Mouse (Mus musculus): ENCODE measurements around the gene BC048562. TPM values are rescaled to one million over a fixed set of nuclear protein-coding genes. Genes with fewer than 3 reads are reported as not detected.

Gene BC048562
- not detected for total RNA-seq (2021)
- long read RNA-seq, experiment 1: 0 reads
- long read RNA-seq, experiment 2: 0 reads

DNA sequence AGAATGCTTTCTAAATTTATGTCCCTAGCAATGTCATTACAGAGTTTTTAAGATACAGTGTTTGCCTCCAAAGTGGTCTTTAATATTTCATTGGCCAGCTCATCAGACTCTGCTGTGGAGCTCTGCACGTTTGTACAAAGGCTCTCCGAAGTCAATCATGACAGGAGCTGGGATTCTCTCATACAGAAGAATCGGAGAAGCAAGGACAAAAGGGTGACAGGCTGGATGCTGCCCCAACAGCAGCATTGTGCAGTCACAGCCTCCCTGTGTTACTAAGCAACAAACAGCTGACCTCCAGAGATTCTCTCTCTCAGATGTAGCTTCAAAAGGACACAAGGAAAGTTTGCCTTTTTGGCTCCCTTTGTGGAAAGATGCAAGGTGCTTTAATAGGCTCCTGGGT lies at the start of gene BC048562:
Gene BC048562, plus strand, starts transcription at position 301 of the 400 bp plus-strand sequence.
- intact Hi-C loops (cut with DNase I): no loop called here

DNA sequence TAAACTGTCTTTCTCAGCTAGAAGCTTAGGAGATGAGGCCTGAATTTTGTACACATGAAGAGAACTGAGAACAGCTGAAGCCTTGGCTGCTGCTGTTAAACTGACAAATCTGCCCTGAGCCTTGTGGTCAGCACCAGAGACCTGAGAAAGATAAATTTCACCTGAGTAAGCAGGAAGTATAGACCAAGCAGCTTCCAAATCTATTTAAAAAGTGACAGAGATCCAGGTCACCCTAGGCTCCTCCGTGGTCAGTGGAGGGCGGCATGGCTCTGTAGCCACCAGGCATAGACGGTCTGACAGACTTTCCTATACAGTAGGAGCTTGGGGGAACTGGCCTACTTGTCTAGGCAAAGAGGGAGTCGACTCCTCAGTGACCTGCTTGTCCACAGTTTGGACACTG lies 49.5 kb upstream of the BC048562 start:
- DNase-seq (ENCODE audit: low spot score in 2 of 2): no peak
- intact Hi-C loops (cut with DNase I): no loop called here

More for the DNA sequence above, at the start of gene BC048562:
- no peak for DNase-seq (ENCODE audit: low spot score in 2 of 2)

DNA sequence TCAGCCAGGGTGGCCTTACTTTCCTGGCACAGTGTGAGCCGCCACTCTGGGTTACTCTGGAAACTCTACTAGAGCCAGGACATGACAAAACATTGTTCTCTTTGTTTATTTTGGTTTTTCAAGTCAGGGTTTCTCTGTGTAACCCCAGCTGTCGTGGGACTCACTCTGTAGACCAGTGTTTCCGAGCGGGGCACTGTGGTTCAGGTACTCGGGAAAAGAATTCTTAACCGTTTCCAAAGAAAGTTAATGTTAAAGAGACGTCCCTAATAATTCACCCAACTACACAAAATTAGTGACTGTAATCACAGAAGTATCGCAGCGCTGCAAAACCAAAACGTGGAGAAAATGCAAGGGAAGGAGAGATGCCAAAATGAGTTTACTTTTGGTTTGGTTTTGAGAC lies 47.7 kb upstream of the BC048562 start:
- intact Hi-C loops (cut with DNase I): no loop called here
- DNase-seq (ENCODE audit: low spot score in 2 of 2): no peak

DNA sequence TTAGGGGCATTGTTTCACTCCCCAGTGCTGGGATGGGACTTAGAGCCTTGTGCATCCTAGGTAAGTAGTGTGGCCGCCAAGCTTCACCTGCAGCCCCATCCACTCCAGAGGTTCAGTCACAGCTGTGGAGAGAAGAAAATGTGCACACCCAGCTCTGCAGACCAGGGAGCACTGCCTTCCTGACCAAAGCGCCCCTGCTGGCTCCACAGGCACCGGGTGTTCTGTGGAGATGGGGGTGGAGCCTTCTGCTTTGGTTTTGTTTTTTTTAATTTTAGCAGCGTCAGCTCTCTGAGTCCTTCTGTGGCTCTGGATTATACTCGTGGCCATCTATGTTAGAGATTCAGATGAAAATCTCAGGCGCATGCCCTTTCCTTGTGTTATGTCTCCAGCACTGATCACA lies 47.1 kb upstream of the BC048562 start:
- DNase-seq (ENCODE audit: low spot score in 2 of 2): peak in 1 of 2 experiments; percentile 18
- intact Hi-C loops (cut with DNase I): no loop called here

DNA sequence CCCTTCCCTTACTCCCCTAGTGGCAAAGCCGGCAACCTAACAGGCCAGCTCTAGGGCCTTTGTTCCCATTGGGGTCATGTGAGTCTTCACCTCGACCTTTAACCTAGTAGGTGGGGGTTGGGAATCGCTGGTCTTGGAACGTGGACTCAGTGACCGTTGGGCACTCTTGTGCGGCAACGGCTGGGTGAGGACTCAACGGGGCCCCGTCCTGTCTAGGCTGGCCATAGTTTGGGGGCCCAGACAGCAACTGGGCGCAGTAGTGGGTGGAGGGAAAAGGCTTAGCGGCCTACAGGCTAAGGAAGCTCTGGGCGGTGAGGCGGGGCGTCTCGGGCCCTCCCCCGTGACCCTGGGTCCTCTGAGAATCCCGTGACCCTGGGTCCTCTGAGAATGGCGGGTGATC lies 43.6 kb upstream of the BC048562 start, which contains the start of gene 1700102P08Rik:
Gene 1700102P08Rik, plus strand, starts transcription at position 130 of the 400 bp plus-strand sequence.
- intact Hi-C loops (cut with DNase I): no loop called here
- DNase-seq (ENCODE audit: low spot score in 2 of 2): no peak

DNA sequence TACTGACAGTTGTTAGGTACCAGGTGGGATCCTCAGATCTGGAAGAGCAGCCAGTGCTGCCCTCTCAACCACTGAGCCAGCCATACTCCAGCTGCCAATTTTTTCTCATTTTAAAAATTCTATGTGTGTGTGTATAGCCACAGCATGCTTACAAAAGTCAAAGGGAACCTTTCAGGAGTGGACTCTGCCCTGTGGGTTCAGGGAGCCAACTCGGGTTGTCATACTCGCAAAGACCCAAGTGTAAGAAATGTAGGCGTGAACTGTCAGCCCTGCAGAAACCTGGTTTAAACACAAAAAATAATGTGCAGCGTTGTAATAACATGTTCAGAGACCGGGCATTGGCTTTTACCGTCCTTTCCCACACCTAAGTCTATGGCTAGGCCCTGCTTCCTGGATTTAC lies 42.1 kb upstream of the BC048562 start:
- intact Hi-C loops (cut with DNase I): no loop called here
- no peak for DNase-seq (ENCODE audit: low spot score in 2 of 2)

DNA sequence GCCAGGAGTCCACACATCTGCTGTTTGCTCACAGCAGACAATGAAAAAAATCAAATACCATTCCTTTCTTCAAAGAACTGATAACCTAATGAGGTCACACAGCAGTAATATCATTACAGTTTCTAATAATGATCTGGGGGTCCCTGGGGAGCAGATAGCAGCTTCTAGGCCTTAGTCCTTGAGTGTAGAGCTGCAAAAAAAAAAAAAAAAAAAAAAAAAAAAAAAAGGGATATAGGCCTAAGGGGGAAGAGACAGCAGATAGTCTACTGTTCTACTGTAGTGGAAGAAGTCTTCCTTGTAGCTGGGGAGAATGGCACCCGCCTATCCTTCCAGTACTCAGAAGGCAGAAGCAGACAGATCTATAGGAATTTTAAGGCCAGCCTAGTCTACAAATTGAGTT lies 40.9 kb upstream of the BC048562 start:
- intact Hi-C loops (cut with DNase I): no loop called here
- DNase-seq (ENCODE audit: low spot score in 2 of 2): no peak

DNA sequence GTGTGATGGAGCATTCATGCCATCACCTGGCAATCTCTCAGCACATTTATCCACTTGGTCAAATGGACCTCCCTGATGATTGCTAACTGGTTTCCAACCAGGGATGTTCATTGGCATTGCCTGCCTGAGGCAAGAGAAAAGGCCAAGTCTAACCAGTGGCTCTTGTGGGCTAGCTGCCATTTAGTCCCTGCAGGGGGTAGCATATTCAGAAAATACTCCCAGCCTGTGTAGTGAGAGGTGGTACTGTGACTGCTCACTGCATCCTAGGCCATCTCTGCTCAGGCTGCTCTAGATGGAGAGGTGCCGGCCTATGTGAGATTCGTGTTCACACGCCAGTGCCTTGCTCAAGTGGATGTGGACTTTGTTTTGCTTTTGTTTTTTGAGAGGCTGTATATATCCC lies 38.0 kb upstream of the BC048562 start:
- DNase-seq (ENCODE audit: low spot score in 2 of 2): no peak
- intact Hi-C loops (cut with DNase I): no loop called here

DNA sequence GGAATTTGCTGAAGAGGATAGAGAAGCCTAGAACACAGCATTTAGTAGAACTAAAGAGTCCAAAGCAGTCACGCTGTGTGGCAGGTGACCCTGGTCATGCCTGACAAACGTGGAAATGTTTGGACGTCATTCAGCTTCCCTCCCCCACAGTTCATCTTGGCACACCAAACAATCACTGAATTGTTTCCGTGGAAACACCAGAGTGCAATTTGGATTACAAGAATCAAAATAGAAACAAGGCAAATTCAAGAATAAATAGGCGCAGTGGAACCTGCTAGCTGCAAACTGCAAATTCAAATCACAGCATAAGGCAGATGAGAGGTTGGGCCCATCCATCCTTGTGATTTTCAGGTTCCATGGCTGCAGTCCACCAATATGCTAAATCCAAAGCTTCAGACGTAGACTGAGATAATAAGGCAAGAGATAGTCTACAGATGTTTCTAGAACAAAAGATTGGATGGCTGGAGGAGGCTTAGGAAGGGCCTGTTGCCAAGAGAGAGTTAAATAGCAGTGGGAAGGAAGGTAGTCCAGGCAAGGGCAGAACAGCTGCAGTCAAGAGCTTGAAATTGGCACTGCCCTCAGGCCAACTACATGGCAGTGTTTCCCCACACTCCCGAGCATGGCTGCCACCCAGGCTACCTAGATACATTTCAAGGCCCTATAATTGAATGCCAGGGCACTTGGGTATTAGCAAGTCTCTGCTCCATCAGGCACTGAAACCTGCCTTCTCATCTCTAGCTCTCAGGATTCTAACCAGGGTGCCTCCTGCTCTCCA lies 34.9 kb upstream of the BC048562 start:
- intact Hi-C loops (cut with DNase I): no loop called here

DNA sequence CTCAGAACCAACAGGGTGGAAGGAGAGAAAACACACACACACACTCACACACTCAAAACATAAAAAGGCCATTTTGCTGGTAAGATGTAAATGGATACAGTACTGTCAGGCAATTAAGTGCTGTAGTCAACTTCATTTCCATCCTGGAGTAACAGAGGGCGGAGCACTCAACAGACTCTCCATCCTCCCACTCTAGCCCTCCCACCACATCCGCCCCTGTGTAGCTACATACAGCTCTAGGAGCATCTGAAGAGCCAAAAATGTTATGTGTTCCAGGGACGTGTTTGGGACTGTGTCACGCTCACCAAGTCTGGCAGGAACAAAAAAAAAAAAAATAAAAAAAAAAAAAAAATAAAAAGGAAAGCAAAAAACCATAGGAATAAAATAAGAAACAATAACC lies 33.2 kb upstream of the BC048562 start:
- intact Hi-C loops (cut with DNase I): no loop called here
- peak; percentile 36 to 52 for DNase-seq (ENCODE audit: low spot score in 2 of 2)

More for the DNA sequence above, 34.9 kb upstream of the BC048562 start:
- peak; percentile 73 to 92 for DNase-seq (ENCODE audit: low spot score in 2 of 2)

DNA sequence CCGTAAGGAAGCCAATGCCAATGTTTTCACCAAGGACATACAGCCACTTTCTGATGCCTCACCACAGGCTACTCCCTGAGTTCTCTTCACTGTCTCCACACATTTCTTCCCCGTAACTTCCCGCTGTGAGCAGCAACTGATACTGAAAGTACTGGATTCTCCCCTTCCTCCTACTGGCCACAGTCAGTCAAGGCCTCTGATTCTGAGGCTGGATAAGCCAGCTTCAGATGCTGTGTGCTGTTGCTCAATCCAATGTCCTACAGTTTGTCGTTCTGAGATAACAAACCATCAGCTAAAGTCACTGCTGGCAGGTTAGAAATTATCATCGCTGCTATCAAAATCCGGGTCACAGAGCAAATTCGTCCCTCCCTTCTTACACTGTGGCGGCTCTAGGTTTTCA lies 31.8 kb upstream of the BC048562 start:
- intact Hi-C loops (cut with DNase I): no loop called here
- no peak for DNase-seq (ENCODE audit: low spot score in 2 of 2)

DNA sequence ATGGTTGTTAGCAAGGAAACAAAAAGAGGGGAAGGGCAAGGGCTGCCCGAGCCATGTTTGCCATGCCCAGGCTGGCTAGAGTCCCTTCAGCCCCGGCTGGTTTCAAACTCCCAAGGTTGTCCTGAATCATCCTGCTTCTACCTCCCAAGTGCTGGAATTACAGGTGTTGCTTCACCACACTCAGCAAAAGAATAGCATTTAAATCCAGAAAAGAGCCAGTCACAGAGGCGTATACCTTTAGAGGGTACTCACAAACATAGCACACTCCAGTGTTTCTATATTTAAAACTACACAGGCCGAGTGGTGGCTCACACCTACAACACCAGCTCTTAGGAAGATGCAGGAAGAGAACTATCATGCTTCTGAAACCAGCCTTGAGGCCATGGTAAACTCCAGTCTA lies 26.7 kb upstream of the BC048562 start:
- no peak for DNase-seq (ENCODE audit: low spot score in 2 of 2)
- intact Hi-C loops (cut with DNase I): no loop called here

DNA sequence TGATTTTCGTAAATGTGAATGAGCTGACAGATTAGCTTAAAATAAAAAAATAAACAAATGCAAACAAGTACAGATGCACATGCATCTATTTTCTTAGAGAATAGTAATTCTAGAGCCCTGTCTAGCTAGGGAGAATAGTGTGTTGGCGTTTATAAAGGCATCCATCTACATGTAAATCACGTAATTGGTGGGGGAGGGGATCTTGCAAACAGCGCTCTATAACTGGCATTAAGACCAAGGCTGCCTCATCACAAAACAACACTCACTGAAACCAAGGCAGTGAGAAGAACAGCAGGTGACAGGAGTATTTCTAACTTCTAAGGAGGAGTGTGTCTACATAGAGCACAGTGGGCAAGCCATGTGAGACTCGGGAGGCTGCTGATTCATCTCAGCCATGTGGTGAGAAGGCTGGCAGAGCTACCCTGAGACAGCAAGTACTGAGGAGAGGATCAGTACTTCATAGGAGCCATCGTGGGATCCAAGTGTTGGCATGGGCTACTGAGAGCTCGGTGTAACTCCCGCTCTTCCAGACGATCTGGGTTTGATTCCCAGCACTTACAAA lies 24.8 kb upstream of the BC048562 start:
- peak; percentile 57 to 87 for DNase-seq (ENCODE audit: low spot score in 2 of 2)
- intact Hi-C loops (cut with DNase I): loop anchor here (5.0 kb wide), 1 partner anchor 41 kb away; no protein-coding TSS in a partner anchor

DNA sequence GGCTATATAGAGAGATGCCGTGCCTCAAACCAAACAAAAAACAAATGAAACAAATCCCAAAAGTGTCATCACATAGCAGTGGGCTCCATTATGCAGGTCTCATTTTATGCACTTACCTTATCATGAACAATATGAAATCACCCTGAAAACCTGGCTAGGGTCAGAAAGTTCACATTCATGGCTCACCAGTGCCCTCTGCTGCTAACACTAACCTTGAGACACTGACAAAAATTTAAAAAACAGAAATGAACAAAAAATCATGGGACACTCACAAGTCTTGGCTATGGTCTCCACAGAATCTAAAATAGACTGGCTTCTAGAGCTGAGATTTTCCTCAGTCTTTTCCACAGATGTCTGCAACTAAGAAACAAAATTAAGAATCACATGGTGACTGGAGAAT lies 24.1 kb upstream of the BC048562 start:
- DNase-seq (ENCODE audit: low spot score in 2 of 2): no peak
- intact Hi-C loops (cut with DNase I): loop anchor here (5.0 kb wide), 1 partner anchor 40 kb away; no protein-coding TSS in a partner anchor

DNA sequence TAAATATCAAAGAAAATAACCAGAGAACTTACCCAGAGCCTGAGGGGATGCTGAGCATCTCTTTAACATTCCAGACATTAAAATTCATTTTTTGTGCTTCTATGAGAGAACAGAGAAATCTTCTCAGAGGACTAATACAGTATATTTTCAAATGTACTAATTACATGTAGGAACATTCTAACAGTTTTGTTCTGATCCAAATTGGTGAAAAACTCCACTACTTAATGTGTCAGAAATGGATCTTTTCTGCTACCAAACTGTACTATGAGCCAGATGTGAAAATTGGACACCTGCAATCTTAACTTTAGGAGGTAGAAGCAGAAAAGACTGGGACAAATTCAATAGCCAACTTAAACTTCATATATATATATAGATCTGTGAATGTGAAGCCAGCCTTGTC lies 7.9 kb upstream of the BC048562 start, which contains the start of gene Ccdc36:
Gene Ccdc36, minus strand, starts transcription at position 101 of the 400 bp plus-strand sequence.
- intact Hi-C loops (cut with DNase I): no loop called here
- no peak for DNase-seq (ENCODE audit: low spot score in 2 of 2)

DNA sequence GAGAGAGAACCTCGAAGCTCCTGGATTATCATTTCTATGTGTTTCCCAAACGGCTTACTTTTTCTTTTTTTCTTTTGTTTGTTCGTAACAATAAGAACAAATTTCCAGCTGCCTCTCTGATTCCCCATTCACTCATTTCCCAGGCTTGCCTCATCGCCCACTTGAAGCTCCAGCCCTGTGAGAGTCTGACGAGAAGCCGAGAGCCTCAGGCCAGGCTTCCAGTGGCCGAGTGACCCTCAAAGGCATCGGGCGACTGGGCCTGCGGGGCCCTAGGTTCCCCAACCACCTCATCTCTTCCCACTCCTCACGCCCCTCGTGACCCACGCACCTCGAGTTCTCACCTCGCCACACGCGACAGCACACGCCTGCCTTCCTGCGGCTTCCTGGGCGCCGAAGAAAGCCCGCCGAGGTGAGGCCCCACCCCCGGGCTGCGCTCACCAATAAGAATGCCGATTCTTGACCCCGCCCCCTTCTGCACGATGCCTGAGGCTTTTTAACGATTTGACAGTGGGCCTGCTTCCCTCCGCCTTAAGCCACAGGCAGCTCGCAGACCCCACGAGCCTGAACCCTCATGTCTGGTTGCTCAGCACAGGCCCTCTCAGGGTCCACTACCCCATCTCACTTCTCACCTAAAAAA lies 4.7 kb upstream of the BC048562 start:
- intact Hi-C loops (cut with DNase I): no loop called here
- DNase-seq (ENCODE audit: low spot score in 2 of 2): no peak

DNA sequence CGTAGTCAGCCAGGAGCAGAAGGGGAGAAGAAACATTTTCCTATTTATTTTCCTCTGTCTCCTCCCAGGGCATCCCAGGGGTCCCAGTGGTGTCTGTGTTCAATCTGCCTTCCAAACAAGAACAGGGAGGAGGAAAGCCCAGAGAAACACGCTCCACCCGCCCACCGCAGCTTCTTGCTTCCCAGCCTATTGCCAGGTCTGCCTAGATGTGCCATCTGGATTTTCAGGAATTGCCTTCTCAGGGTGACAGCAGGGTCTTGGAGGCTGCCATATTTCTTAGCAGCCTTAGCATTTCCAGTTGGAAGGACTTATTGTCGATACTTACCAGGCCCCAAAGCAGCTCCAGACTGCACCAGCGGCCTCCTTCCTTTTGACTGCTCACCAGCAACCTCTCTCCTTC lies 2.9 kb downstream of the BC048562 start:
- intact Hi-C loops (cut with DNase I): no loop called here
- no peak for DNase-seq (ENCODE audit: low spot score in 2 of 2)

DNA sequence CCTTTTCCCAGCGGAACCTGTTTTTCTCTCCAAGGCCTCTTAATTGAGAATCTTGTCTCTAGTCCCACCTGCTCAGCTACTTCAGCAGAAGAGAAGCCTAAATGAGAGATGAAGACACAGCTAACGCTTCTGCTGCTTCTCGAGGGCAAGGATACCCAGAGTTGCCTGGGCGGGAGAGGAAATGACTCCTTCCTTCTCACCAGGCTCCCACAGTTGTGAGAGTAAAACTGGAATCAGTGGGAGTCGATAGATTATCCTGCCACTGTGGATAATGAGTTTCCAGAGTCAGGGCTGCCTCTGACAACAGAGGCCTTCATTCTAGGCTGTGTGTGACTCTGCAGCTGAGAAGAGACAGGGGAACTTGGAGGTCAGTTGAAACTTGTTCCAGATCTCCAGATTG lies 4.2 kb downstream of the BC048562 start:
- DNase-seq (ENCODE audit: low spot score in 2 of 2): no peak

DNA sequence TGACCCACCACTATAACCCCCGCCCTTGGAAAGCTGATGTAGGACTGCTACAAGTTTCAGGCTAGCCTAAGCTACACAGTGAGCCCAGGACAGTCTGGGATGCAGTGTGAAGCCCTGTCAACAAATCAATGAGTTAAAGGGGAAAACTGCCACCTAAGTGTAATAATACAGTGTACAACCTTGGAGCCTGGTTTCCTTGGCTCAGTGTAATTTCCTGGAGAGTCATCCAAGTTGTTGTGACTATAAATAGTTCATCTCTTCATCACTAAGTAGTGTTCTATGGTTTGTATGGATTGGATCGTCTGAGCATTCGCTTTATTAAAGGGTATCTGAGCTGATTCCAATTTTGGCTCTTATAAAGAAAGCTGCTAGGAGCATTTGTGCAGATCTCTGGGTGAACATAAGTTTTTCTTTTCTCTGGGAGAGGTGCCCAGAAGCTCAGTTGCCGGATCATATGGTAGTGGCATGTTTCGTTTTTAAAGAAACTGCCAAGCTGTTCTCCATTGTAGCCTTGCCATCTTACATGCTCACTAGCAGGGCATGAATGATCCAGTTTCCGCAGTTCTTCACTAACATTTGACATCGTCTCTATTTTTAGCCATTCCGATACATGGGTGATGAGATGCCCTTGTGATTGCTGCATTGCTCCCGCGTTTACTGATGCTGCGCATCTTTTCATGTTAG lies 5.1 kb downstream of the BC048562 start:
- intact Hi-C loops (cut with DNase I): no loop called here
- peak; percentile 64 to 82 for DNase-seq (ENCODE audit: low spot score in 2 of 2)

More for the DNA sequence above, 4.2 kb downstream of the BC048562 start:
- intact Hi-C loops (cut with DNase I): no loop called here

DNA sequence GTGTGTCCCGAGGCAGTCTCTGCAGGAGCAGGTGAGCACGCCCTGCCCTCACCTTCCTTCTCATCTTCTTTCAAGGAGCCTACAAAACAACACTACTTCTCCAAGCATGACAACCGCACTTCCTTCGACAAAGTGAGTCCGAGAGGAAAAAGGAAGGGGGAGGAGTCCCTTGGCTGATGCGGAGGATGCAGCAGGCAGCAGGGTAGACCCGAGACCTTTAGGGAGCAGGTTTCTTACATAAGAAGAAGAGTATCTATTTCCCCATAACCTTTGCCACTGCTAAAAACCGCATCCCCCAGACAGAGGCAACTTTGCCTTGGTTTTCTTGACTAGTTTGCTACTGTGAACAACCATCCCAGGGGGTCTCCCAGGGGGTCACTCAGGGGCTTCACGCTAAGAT lies 8.8 kb downstream of the BC048562 start:
- intact Hi-C loops (cut with DNase I): no loop called here
- no peak for DNase-seq (ENCODE audit: low spot score in 2 of 2)
